Mouse (Mus musculus) CD4-positive, CD25-positive, alpha-beta regulatory T cell, adult 2 months (primary cell): ENCODE measurements around the gene Pus1.
"Not testable (repeated sequence)": the region's sequence is repeated elsewhere in the genome, so short reads cannot be mapped to it uniquely, and the experiment has no call there.

ENCODE experiments used
- DNase-seq: peaks from one replicate; pipeline ENCODE4 v3.0.0-alpha.2; 2012; ENCODE audit warnings: low read depth, low spot score

The Pus1 gene

DNA sequence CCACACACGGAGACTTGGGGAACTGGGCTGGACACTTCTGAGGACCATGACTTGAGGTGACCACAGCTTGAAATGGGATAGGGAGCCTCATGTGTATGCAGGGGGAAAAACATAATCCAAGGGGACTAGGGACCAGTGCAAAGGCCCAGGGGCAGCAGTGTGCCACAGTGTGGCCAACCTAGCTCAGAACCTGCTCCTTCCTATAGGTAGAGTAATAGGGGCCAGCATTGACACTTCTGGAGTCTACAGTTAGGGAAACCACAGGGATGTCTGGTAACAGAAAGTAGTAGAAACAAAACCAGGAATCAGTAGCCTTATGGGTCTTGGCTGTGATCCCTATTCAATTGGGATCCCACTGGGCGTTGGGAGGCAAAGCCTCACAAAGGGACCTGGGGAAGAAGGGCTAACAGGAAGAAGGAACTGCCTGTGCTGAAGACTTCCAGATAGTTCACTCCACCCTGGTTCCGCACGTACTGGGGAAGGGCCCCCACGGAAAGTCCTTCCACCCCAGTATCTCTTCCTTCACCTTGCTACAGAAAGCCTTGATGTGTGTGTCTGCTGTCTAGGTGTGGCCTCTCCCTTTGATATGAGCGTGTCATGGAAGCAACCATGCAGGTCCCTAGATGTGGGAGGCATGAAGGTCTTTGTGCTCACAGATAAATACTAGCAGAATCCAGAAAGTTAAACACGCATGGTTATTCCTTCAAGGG lies 1.2 kb upstream of the Pus1 start:
- no peak for DNase-seq

DNA sequence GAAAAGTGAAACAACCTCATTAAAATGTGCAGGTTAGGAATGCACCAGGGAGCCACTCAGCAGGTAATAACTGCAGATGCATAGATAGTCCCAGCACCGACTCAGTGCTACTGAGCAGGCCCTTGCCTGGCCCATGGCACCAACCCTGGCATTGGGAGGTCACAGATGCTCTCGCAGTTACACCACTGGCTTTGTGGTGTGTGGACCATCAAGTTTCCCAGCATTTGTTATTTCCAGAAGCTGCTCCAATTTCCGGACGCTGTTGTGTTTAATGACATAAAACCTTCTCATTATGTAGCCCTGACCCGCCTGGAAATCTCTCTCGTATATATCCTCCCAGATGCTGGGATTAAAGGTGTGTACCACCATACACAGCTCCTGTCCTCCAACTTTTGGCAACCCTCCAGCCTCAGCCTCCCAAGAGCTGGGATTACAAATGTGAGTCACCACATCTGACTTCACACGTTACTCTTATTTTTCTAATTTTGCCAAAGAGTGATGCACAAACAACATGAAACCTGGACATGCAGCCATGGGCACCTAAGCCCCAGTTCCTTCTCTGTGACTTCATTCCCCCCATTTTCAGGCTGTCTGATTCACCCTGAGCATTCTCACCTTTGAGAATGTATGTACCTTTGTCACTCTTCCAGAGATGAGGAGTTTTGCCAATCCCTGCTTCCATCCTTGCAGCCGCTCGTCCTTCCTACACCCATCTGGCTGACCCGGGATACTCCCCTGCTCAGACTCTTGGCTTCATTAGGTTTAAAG lies 486 bp upstream of the Pus1 start:
- DNase-seq = no peak

DNA sequence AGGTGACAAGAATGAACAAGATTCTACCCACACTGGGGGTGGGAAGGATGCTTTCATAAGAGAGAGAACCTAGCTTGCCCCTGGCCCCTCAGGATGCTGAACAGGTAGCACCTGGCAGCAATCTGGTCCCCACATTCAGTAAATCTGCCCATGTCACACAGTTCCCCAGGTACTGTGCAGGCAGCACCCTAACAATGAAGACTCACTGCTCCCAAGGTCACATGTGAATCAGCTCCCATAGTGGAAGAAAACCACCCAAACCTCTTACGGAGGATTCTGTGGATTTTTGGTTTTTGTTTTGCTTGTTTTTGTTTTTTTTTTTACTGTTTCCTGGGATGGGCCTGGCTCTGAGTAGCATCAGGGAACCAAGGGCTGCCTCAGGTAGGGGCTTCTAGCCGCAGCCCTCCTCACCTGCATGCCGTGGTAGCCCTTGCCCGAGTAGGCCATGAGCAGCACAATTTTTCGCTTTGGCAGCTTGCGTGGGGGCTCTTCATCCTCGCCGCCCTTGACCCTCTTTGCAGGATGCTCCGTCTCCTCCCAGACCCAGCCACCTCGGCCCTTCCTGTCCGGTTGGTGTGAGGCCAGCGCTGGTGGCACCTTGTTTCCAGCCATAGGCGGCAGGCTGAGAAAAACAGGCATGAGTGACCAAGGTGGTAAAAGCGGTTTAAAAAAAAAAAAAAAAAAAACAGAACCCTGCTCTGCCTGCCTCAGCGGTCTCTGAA lies 1.0 kb downstream of the Pus1 start:
- DNase-seq = peak; percentile 14

DNA sequence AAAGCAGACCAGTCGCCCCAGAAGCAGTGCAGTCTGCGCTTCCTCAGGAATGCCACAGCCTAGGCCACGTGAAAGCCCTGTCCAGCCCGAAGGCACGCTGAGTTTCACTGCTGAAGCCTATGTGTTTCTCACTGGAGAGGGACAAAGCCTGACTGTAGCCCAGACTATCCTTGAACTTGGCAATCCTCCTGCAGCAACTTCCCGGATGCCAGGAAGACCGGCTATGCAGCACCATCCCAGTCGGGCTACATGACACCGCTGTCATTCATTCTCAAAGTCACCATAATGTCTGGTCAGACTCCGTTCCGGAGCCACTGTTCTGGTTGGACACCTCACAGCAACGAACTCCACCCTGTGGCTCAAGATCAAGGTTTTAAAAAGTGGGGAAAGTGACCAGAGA lies 2.2 kb downstream of the Pus1 start:
- no peak for DNase-seq

DNA sequence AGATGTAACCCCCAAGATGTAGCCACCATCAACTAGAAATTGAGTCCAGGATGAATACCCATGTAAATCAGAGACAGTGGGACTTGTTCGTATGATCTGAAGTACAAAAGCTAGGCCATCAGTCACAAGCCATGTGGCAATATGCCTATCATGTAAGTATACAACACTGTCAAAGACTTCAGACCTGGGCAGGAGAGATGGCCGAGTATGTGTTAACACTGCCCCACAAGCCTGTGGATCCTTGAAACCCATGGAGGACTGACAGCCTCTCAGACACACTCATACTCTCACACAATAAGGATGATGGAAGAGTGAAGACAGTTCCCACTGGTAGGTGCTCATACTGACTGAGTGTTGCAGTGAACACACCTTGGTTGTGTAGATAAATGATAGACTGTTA lies 4.3 kb downstream of the Pus1 start:
- DNase-seq = no peak

DNA sequence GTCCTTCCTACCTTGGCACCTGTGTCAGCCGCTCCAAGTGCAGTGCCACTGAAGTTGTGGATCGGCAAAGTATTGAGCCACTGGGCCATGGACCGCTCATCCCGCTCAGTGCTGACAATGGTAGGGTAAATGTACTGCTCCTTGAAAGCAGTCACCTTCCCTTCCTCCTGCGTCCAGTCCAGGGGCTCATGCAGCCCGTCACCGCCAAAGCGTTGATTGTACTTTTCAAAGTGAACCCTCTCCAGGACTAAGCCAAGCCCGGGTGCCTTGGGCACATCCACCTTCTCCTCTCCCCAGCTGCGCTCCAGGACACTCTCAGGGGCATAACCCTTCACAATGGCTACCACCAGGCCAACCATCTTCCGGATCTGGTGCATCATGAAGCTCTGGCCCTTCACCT lies 5.9 kb downstream of the Pus1 start:
- no peak for DNase-seq

DNA sequence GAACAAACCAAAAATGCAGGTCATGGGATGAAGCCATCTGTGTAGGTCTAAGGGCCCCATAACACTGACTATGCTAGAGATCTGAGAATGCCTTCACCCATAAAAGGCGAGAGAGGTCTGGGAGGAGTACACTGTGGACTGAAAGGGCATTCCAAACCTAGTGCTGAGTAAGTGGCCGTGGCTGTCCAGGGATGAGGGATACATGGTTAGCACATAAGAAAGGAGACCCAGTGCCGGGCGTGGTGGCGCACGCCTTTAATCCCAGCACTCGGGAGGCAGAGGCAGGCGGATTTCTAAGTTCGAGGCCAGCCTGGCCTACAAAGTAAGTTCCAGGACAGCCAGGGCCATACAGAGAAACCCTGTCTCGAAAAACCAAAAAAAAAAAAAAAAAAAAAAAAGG lies 7.5 kb downstream of the Pus1 start:
- not testable (repeated sequence) for DNase-seq

DNA sequence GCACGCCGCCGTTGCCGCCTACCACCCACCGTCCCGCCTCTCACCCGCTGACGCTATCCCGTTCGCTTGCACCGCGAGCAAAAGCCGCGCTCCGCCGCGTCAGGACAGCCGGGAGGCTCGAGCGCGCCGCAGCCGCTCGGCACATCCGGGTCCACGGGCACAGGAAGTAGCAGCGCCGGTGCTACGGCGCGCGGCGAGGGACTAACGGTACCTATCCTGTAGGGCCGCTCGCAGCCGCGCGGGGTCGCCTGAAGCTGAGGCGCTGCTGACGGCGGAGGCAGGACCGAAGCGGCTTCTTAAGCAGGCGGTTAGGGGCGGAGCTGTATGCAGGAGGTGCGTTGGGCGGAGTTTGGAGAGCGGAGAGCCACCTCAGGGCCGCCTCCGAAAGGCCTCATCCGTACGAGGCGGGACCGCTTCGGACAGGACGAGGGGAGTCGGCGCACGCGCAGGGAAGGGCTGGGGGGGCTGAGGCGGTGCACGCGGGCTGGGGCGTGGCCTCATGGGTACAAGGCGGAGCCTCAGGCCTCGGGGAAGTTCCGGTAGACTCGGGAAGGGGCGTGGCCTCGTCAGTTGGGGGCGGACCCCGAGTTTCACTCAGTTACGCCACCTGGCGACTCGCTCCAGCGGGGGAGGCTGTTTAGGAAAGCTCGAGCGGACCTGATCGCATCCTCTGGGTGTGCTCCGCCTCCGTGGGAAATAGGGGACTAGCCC lies 9.9 kb downstream of the Pus1 start, which contains the start of gene Ep400:
Gene Ep400, minus strand, starts transcription at position 270 of the 711 bp plus-strand sequence.
- DNase-seq = peak; percentile 100

DNA sequence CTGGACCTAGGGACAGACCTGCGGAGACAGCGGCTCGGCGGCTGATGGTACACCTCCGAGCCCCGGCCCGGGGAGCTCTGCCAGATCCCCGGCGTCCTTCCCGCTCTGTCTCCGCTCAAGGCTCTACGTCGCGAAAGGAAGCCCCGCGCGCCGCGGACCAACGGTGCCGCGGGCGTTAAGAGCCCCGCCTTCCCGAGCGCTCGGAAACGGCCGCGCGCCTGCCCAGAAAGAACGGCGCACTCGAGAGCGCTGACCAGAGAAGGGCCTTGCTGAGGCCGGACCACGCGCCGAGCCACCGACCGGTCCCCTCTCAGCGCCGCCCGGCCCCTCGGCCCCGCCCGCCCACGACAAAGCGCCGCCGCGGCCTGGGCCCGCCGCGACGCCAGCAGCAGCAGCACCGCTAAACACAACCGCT lies 10.4 kb downstream of the Pus1 start:
- DNase-seq = peak; percentile 71

DNA sequence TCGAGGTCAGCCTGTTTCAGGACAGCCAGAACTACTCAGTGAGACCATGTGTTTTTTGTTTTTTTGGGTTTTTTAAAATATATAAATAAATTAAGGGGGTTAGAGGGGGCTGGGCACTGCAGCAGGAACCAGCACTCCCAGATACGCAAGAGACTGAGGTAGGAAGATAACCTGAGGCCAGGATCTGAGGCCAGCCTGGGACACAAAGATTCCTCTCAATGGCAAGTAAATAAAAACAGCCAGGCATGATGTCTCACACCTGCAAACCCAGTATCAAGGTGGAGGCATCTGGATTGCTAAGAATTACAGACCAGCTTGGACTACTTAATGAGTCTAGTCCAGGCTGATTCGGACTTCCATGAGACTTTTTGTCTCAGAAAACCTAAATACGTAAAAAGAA lies 11.2 kb downstream of the Pus1 start:
- no peak for DNase-seq

DNA sequence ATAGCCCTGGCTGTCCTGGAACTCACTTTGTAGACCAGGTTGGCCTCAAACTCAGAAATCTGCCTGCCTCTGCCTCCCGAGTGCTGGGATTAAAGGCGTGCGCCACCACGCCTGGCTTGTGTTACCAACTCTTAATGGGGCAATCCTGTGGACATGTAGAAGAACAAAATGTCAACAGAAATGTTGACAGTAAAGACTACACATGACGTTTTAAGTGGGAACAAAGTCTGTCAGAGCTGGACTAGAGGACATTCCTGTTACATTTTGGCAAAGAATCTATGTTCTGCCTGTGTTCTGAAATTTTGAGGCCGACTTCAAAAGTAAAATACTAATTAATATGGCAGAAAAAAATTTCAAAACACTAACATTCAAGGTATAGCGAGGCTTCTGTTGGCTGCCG lies 16.6 kb downstream of the Pus1 start:
- no peak for DNase-seq

DNA sequence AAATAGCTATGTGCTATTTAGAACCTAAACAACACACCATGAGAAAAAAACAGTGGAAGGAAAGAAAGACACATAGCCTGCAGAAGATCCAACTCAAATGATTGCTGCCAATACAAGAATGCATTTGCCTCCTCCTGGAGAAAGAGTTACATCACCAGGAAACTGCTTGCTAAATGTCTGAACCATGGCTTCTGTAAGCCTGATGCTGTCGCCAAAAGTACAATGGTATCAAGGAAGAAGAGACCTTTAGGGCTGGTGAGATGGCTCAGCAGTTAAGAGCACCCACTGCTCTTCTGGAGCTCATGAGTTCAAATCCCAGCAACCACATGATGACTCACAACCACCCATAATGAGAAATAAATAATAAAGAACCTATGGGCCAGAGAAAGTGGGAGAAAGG lies 35.4 kb downstream of the Pus1 start:
- DNase-seq = no peak

DNA sequence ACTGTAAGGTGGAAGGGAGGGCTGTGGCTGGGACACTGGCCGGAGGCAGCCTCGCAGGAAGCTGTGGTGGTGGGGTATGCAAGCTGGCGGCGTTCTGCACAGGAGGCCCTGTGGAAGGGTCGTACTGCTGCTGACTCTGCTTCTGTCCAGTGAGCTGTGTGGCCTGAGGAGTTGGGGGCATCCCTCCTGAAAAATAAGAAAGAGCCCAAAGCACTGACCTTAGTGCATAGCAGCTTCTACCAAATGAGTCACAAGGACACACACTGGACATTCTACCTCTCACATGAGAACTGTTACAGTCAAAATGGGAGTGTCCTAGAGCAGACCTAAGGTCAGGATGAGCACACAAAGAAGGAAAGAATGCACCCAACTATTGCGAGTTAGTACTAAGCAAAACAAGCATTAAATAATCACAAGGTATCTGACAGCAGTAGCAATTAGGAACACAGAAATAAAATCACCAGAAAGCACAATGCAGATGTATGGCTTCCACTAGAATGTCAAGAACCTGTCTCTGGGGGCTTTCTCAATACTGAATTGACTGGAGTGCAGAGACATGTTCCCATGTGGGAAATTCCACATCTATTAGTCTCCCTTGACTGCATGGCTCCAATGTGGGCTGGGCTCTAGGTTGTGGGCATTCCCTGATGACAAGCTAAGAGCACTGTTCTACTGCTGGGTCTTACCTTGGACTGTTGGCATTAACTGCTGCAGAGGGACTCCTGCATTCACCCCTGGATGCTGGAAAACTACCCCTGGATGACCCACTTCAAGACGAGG lies 40.8 kb downstream of the Pus1 start:
- DNase-seq = no peak

DNA sequence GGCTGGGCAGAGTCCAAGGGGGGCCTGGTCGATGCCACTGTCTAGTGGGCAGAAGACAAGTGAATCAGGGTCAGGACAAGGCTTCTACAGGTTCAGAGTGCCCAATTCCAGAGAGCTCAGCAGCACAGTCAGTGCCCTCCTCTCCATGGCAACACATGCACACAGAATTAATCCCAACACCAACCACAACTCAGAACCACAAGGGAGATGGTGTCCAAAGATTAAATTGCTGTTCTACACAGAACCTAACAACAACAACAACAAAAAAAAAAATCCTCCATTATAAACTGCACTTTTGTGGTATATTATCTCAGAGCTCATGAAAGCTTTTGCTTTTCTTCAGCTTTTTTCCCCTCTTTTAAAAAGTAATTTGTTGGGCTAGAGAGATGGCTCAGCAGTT lies 44.9 kb downstream of the Pus1 start:
- DNase-seq = no peak

DNA sequence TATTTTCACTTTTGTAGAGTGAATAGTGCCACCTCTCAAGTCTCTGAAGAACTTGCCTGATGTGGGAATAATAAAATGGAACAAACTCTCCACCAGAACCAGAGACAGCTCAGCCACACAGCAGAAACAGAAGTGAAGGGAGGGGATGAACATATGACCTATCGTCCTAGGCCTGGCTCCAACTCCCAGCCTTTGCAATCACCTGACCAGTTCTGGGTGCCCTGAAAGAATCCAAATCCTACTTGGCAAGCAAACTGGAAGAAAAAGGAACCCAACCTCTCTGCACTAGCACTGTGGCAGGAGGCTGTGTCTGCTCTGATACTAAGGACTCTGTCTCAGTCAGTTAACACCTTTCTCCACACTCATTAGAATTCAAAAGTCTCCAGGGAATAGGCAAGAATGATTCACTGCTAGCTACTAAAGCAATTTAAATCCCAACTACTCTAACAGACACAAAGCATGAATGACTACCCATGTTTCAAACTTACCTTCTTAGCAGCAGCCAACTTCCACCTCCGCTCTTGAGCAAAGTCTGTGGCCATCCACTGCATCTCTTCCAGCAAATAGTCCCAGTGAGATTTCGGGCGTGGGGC lies 47.1 kb downstream of the Pus1 start:
- DNase-seq = no peak

DNA sequence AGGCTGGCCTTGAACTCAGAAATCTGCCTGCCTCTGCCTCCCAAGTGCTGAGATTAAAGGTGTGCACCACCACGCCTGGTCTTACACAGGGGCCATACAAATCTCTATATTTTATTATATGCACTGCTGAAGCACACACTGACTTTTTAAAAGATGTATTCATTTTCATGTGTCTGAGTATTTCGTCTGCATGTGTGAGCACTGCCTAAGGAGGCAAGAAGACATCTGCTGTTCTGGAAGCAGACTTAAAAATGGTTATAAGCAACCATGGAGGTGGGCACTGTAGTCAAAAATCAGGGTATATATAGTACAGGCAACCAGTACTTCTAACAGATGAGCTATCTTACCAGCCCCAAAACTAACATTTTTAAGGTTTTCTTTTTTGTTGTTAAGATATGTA lies 49.2 kb downstream of the Pus1 start:
- no peak for DNase-seq

DNA sequence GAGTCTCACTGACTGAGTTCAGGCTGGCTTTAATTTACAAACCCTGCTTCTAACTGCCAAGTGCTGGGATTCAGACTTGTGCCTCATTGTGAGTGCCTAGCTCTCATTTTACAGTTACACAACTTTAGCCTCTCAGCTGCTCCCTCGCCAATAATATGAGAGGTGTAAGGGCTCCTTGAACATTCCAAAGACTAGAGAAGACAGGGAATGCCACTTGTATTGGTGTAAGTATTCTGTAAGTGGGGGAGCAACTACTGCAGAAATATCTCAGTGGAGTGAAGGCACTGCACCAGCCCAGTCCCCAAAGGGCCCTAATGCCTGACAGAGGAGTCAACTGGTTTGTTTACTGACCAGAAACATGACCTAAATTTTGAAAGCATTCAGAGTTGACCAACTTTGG lies 52.6 kb downstream of the Pus1 start:
- no peak for DNase-seq
